Mouse (Mus musculus) embryonic facial prominence, embryonic 12.5 days (tissue): ENCODE results near the gene Tescl. TPM values are rescaled to one million over a fixed set of nuclear protein-coding genes. Genes with fewer than 3 reads are reported as not detected.

Source experiments
- ATAC-seq: fragments of 200-750 bp; cut with Nextera tagmentation; 2 replicates; pipeline ENCODE4 v1.8.0; 2017; ENCODE audit not compliant: insufficient number of reproducible peaks, insufficient read depth, low FRiP score, low TSS enrichment
- H3K27ac ChIP-seq: fragments of 300-500 bp; sonication (generic); 2 replicates; pipeline ENCODE4 v1.5.1; 2016; ENCODE audit warnings: mild to moderate bottlenecking
- H3K27me3 ChIP-seq: fragments of 300-500 bp; sonication (generic); 2 replicates; pipeline ENCODE4 v1.6.1; 2016; ENCODE audit warnings: mild to moderate bottlenecking, moderate library complexity
- H3K36me3 ChIP-seq: fragments of 300-500 bp; sonication (generic); 2 replicates; pipeline ENCODE4 v1.6.1; 2016; ENCODE audit warnings: mild to moderate bottlenecking
- H3K4me1 ChIP-seq: fragments of 300-500 bp; sonication (generic); 2 replicates; pipeline ENCODE4 v1.6.1; 2016
- H3K4me2 ChIP-seq: fragments of 300-500 bp; sonication (generic); replicated peaks from 2 replicates; pipeline ENCODE4 v1.6.1; 2016; ENCODE audit warnings: mild to moderate bottlenecking, moderate library complexity
- H3K4me3 ChIP-seq: fragments of 300-500 bp; sonication (generic); 2 replicates; pipeline ENCODE4 v1.5.1; 2016; ENCODE audit warnings: mild to moderate bottlenecking
- H3K9ac ChIP-seq: fragments of 300-500 bp; sonication (generic); 2 replicates; pipeline ENCODE4 v1.6.1; 2016; ENCODE audit warnings: mild to moderate bottlenecking, moderate library complexity
- H3K9me3 ChIP-seq: fragments of 300-500 bp; sonication (generic); 2 replicates; pipeline ENCODE4 v1.6.1; 2016; ENCODE audit warnings: mild to moderate bottlenecking, moderate library complexity
- WGBS: fragments of 180-500 bp; shearing (Covaris S2); methylation state at CpG from one replicate; pipeline ENCODE4 v1.1.7; 2016; 5-methylcytosine and 5-hydroxymethylcytosine counted together
- polyA plus RNA-seq: library from polyadenylated mRNA; unstranded; fragments of >200 nt; fragmentation: Nextera tagmentation; extraction: Ambion mirVana; gene quantifications from 2 replicates; pipeline ENCODE4 v1.2.1, GENCODE M21; 2016

Tescl gene
- polyA plus RNA-seq, 1 experiment from 2014 or later = 0.26 TPM

GRCm38 (mm10) chr7:24297361-24298095, 36.2 kb downstream of the Tescl start:
- no peak overlapping the region for H3K27ac ChIP-seq
- H3K9ac ChIP-seq = no peak overlapping the region
- peaks cover 9% of the 10 kb centered on the region; the same call in 1 of the 2 replicates for H3K4me1 ChIP-seq
- no peak for ATAC-seq
- H3K27me3 ChIP-seq = no peaks in the 10 kb centered on the region
- peaks cover 54% of the 10 kb centered on the region for H3K36me3 ChIP-seq
- 92% methylated on average over 15 of the region's 15 CpGs for WGBS
- H3K4me2 ChIP-seq = peak overlapping the region; percentile 84
- no peak overlapping the region for H3K4me3 ChIP-seq
- no peaks in the 10 kb centered on the region for H3K9me3 ChIP-seq

DNA sequence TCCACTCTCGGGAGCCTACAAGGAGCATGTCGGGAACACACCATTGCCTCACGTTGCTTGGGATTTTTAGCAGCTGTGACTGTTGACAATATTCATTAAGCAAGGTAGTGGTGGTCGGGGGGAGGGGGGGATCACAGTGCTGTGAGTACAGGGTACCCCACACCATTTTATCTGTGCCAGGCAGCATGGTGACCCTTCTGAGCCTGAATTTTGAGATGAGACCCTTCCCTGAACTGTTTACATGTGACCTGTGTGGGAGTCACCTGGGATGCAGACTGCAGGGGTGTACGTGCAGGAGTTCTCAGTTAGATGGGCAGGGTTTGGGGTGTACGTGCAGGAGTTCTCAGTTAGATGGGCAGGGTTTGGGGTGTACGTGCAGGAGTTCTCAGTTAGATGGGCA, 37.4 kb downstream of the Tescl start:
- WGBS = 97% methylated on average over 7 of the region's 7 CpGs

GRCm38 (mm10) chr7:24295376-24295775, 38.4 kb downstream of the Tescl start:
- Histone ChIP-seq H3K36me3 (peaks cover 67% of the 10 kb centered on the region), H3K27ac (no peak overlapping the region), H3K4me2 (no peak overlapping the region), H3K27me3 (no peaks in the 10 kb centered on the region), H3K4me3 (no peak overlapping the region), H3K9ac (no peak overlapping the region), H3K4me1 (peaks cover 9% of the 10 kb centered on the region; the same call in 1 of the 2 replicates), H3K9me3 (no peaks in the 10 kb centered on the region)
- 98% methylated on average over 7 of the region's 7 CpGs for WGBS
- no peak for ATAC-seq

More for the DNA sequence above, 37.4 kb downstream of the Tescl start:
- no peak overlapping the region for H3K4me3 ChIP-seq
- no peak overlapping the region for H3K27ac ChIP-seq
- peaks cover 9% of the 10 kb centered on the region; the same call in 1 of the 2 replicates for H3K4me1 ChIP-seq
- no peaks in the 10 kb centered on the region for H3K9me3 ChIP-seq
- H3K4me2 ChIP-seq = no peak overlapping the region
- no peak for ATAC-seq
- H3K9ac ChIP-seq = no peak overlapping the region
- H3K27me3 ChIP-seq = no peaks in the 10 kb centered on the region
- peaks cover 57% of the 10 kb centered on the region for H3K36me3 ChIP-seq

DNA sequence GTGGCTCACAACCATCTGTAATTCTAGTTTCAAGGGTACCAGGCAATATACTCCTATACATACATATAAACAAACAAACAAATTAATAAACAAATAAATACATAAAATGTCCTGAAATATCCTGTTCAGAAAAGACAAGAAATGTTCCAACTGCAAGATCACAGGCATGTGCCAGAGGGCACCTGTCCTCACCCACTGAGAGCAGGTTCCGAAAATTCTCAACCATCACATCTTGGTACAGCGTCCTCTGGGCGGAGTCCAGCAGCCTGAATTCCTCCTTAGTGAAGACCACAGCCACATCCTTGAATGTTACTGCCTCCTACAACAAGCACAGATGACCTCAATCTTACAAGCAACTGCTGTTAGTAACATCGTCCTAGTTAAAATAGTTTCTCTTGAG, 39.0 kb downstream of the Tescl start:
- 96% methylated on average over 4 of the region's 4 CpGs for WGBS
- no peaks in the 10 kb centered on the region for H3K9me3 ChIP-seq
- no peaks in the 10 kb centered on the region for H3K27me3 ChIP-seq
- H3K4me1 ChIP-seq = peaks cover 9% of the 10 kb centered on the region; the same call in 1 of the 2 replicates
- no peak overlapping the region for H3K4me3 ChIP-seq
- peaks cover 74% of the 10 kb centered on the region for H3K36me3 ChIP-seq
- no peak overlapping the region for H3K27ac ChIP-seq
- no peak overlapping the region for H3K9ac ChIP-seq
- no peak overlapping the region for H3K4me2 ChIP-seq
- ATAC-seq = no peak

DNA sequence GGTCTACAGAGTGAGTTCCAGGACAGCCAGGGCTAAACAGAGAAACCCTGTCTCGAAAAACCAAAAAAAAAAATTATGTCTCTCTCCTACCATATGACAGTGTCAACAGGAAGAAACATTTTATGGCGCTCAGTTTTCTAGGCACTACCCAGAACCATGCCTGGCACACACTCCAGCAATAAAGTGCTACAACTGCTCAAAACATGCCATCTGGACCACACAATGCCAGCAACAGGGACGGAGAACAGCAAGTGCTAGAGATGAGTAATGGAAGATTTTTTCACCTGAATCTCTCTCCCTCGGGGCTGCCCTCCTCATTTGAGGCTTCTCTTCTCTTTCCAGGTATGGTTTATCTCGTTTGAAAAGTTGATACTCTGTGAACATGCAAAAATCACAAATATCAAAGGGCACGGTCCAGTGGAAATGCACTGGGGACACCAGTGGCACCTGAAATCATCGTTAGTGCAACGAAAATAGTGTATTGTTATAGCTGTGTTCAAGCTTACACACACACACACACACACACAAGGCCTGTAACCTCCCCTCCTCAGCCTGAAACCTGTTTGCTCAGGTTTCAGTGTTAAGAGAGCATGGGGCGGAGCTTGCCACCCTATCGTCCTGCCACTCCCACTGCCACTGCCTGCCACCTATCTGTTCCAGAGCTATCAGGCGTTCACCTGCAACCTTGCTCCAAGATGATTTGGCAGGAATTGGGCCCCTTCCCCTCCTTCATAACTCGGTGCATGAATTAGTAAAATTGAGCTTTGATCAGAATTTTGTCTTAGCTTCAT, 40.5 kb downstream of the Tescl start:
- peaks cover 9% of the 10 kb centered on the region; the same call in 1 of the 2 replicates for H3K4me1 ChIP-seq
- H3K36me3 ChIP-seq = peaks cover 85% of the 10 kb centered on the region
- no peak for ATAC-seq
- no peak overlapping the region for H3K9ac ChIP-seq
- H3K4me2 ChIP-seq = no peak overlapping the region
- WGBS = 85% methylated on average over 12 of the region's 12 CpGs
- H3K4me3 ChIP-seq = no peak overlapping the region
- H3K9me3 ChIP-seq = no peaks in the 10 kb centered on the region
- H3K27me3 ChIP-seq = no peaks in the 10 kb centered on the region
- no peak overlapping the region for H3K27ac ChIP-seq

DNA sequence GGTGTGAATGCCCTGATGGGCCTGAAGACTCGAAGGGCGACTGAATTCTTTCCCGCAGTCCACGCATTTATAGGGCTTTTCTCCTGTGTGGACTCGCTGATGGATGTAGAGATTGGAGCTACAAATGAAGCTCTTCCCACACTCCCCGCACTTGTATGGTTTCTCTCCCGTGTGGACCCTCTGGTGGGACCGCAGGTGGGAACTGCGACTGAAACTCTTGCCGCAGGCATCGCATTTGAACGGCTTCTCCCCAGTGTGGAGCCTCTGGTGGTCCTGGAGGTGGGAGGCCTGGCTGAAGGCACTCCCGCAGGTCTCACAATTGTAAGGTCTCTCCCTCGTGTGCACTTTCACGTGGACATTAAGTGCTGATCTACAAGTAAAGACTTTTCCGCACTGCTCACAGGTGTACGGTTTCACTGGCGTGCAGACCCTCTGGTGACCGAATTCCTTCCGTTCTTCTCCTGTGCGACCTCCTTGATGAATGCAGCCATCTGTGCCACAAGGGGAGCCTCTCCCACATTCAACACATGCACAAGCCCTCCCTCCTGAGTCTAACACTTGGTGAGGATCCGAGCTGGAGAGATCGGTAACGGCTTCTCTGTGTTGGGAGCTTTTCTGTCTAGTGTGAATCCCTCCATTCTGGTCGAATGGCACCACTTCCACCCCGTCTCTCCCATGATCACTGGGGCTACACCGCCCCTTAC, 42.2 kb downstream of the Tescl start:
- Histone ChIP-seq H3K4me3 (no peak overlapping the region), H3K9ac (no peak overlapping the region), H3K27ac (no peak overlapping the region), H3K4me2 (no peak overlapping the region), H3K36me3 (peaks cover 97% of the 10 kb centered on the region), H3K9me3 (no peaks in the 10 kb centered on the region), H3K27me3 (no peaks in the 10 kb centered on the region), H3K4me1 (no peaks in the 10 kb centered on the region)
- WGBS = 90% methylated on average over 27 of the region's 27 CpGs
- no peak for ATAC-seq

- Histone ChIP-seq H3K9ac (no peak overlapping the region), H3K9me3 (no peaks in the 10 kb centered on the region), H3K27me3 (no peaks in the 10 kb centered on the region), H3K4me1 (no peaks in the 10 kb centered on the region), H3K36me3 (peaks cover 84% of the 10 kb centered on the region), H3K27ac (no peak overlapping the region), H3K4me2 (no peak overlapping the region), H3K4me3 (no peak overlapping the region)
- WGBS = 94% methylated on average over 4 of the region's 4 CpGs
- no peak for ATAC-seq
Measured at GRCm38 (mm10) chr7:24290106-24290693, 43.5 kb downstream of the Tescl start.

DNA sequence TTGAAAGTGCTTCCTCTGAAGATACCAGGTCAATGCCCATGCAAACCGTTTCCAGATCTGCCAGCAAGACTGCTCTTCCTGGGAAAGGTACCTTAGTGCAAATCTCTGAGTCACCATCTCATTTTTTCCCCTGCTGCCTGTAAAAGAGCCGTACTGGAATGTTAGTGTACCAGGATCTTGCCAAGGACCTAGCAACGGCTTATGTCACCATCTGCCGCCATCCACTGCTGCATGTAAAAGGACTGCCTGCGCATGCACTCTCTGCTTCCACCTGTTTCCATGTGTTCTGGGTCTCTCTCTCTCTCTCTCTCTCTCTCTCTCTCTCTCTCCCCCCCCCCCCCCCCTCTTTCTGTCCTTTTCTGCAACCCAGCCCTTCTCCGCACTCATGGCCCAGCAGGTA, 45.2 kb downstream of the Tescl start:
- no peaks in the 10 kb centered on the region for H3K9me3 ChIP-seq
- H3K4me2 ChIP-seq = no peak overlapping the region
- no peaks in the 10 kb centered on the region for H3K4me1 ChIP-seq
- WGBS = 93% methylated on average over 6 of the region's 6 CpGs
- peaks cover 67% of the 10 kb centered on the region for H3K36me3 ChIP-seq
- H3K27ac ChIP-seq = no peak overlapping the region
- H3K27me3 ChIP-seq = no peaks in the 10 kb centered on the region
- no peak overlapping the region for H3K4me3 ChIP-seq
- H3K9ac ChIP-seq = no peak overlapping the region
- no peak for ATAC-seq

DNA sequence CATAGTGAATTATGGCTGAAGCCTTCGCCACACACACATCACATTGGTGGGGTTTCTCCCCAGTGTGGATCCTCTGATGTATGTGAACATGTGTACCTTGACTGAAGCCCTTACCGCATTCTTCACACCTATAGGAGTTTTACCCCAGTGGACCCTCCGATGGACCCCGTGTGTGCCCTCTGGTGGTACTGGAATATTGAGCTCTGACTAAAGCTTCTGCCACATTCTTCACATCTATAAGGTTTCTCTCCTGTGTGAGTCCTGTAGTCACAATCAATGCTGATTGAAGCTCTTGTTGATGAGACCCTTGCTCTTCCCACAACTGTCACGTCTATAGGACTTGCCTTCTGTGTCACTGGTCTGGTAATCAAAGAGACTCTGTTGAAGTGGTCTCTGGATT, 46.1 kb downstream of the Tescl start:
- H3K36me3 ChIP-seq = peaks cover 58% of the 10 kb centered on the region
- WGBS = 84% methylated on average over 5 of the region's 5 CpGs
- ATAC-seq = no peak

GRCm38 (mm10) chr7:24286916-24287315, 46.8 kb downstream of the Tescl start:
- ATAC-seq = no peak
- H3K4me1 ChIP-seq = no peaks in the 10 kb centered on the region
- 78% methylated on average over 4 of the region's 4 CpGs for WGBS

More for the DNA sequence above, 46.1 kb downstream of the Tescl start:
- Histone ChIP-seq H3K4me1 (no peaks in the 10 kb centered on the region), H3K4me2 (no peak overlapping the region), H3K27me3 (no peaks in the 10 kb centered on the region), H3K27ac (no peak overlapping the region), H3K4me3 (no peak overlapping the region), H3K9ac (no peak overlapping the region), H3K9me3 (no peaks in the 10 kb centered on the region)

GRCm38 (mm10) chr7:24286090-24286489, 47.6 kb downstream of the Tescl start:
- Histone ChIP-seq H3K36me3 (peaks cover 43% of the 10 kb centered on the region), H3K4me3 (no peak overlapping the region), H3K9me3 (no peaks in the 10 kb centered on the region), H3K9ac (no peak overlapping the region), H3K27me3 (no peaks in the 10 kb centered on the region), H3K4me1 (no peaks in the 10 kb centered on the region), H3K27ac (no peak overlapping the region), H3K4me2 (no peak overlapping the region)
- 56% methylated on average over 4 of the region's 4 CpGs for WGBS
- no peak for ATAC-seq

More at GRCm38 (mm10) chr7:24286916-24287315, 46.8 kb downstream of the Tescl start:
- Histone ChIP-seq H3K4me2 (no peak overlapping the region), H3K27me3 (no peaks in the 10 kb centered on the region), H3K27ac (no peak overlapping the region), H3K36me3 (peaks cover 51% of the 10 kb centered on the region), H3K4me3 (no peak overlapping the region), H3K9ac (no peak overlapping the region), H3K9me3 (no peaks in the 10 kb centered on the region)
